Mouse (Mus musculus) hindbrain, embryonic 11.5 days (tissue): ENCODE measurements at regions not wholly inside any gene's neighbourhood (a gene's known extent, or its start where the extent isn't known, plus 50 kb on each side); places are given as distances from the start of the nearest gene placed in this dataset.
A peak's percentile ranks its signal among the peaks of the same experiment; 100 is the strongest.
"Not testable (repeated sequence)": the region's sequence is repeated elsewhere in the genome, so short reads cannot be mapped to it uniquely, and the experiment has no call there.

Experiments used
- ATAC-seq: fragments of 200-750 bp; cut with Nextera tagmentation; 2 replicates; pipeline ENCODE4 v1.8.0; 2017; ENCODE audit warnings: mild to moderate bottlenecking, moderate TSS enrichment, moderate library complexity; ENCODE audit not compliant: low FRiP score
- DNase-seq: peaks from one replicate; pipeline ENCODE4 v3.0.0-alpha.2; 2015; ENCODE audit warnings: low spot score
- H3K27ac ChIP-seq: fragments of 300-500 bp; sonication (generic); 2 replicates; pipeline ENCODE4 v1.5.1; 2014; ENCODE audit warnings: mild to moderate bottlenecking, low read depth, low read length
- H3K27me3 ChIP-seq: fragments of 300-500 bp; sonication (generic); 2 replicates; pipeline ENCODE4 v1.6.1; 2014; ENCODE audit warnings: mild to moderate bottlenecking, low read length, moderate library complexity, mixed read lengths; ENCODE audit not compliant: control insufficient read depth, insufficient read depth
- H3K36me3 ChIP-seq: fragments of 300-500 bp; sonication (generic); 2 replicates; pipeline ENCODE4 v1.6.1; 2014; ENCODE audit warnings: mild to moderate bottlenecking, low read length, moderate library complexity, mixed read lengths; ENCODE audit not compliant: control insufficient read depth, insufficient read depth
- H3K4me1 ChIP-seq: fragments of 300-500 bp; sonication (generic); replicated peaks from 2 replicates; pipeline ENCODE4 v1.6.1; 2014; ENCODE audit warnings: low read length, mixed read lengths; ENCODE audit not compliant: control insufficient read depth, insufficient read depth
- H3K4me2 ChIP-seq: fragments of 300-500 bp; sonication (generic); replicated peaks from 2 replicates; pipeline ENCODE4 v1.6.1; 2014; ENCODE audit warnings: mild to moderate bottlenecking, low read depth, low read length
- H3K4me3 ChIP-seq: fragments of 300-500 bp; sonication (generic); 2 replicates; pipeline ENCODE4 v1.5.1; 2014; ENCODE audit warnings: low read depth, low read length
- H3K9ac ChIP-seq: fragments of 300-500 bp; sonication (generic); 2 replicates; pipeline ENCODE4 v1.6.1; 2014; ENCODE audit warnings: low read depth, low read length
- H3K9me3 ChIP-seq: fragments of 300-500 bp; sonication (generic); 2 replicates; pipeline ENCODE4 v1.6.1; 2016; ENCODE audit warnings: low read length; ENCODE audit not compliant: control insufficient read depth
- WGBS: fragments of 180-500 bp; shearing (Covaris S2); extraction: QIAGEN DNeasy Blood & Tissue Kit; methylation state at CpG from one replicate; pipeline ENCODE4 v1.1.7; 2014; 5-methylcytosine and 5-hydroxymethylcytosine counted together

DNA sequence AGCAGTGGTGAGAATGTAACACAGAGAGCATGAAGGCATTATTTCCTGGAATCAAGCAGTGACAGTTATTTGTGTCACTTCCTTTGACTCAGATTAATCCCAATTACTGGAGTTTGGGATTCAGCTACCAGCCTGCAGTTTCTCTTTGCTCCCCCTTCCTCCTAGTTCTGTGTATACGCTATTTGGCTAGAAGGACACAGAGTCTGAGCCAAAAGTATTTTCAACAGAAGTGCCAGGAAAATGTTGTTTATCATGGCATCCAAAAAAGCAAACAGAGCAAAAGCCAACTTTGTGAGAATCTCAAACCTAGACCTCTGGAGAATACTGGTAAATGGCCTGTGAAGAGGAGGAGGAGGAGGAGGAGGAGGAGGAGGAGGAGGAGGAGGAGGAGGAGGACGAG, 600.4 kb downstream of the Crisp4 start:
- 86% methylated on average over 1 of the region's 2 CpGs for WGBS

GRCm38 (mm10) chr1:17538160-17538559, 607.5 kb downstream of the Crisp4 start:
- DNase-seq (no peak), ATAC-seq (no peak)
- Histone ChIP-seq H3K4me3 (no peak overlapping the region), H3K4me2 (no peak overlapping the region), H3K27ac (no peak overlapping the region), H3K36me3 (no peaks in the 10 kb centered on the region), H3K4me1 (no peaks in the 10 kb centered on the region), H3K9ac (no peak overlapping the region), H3K9me3 (no peaks in the 10 kb centered on the region), H3K27me3 (no peaks in the 10 kb centered on the region)

More for the DNA sequence above, 600.4 kb downstream of the Crisp4 start:
- H3K4me2 ChIP-seq = no peak overlapping the region
- H3K4me1 ChIP-seq = no peaks in the 10 kb centered on the region
- ATAC-seq = no peak
- no peak overlapping the region for H3K27ac ChIP-seq
- no peaks in the 10 kb centered on the region for H3K27me3 ChIP-seq
- H3K9me3 ChIP-seq = no peaks in the 10 kb centered on the region
- H3K9ac ChIP-seq = no peak overlapping the region
- H3K4me3 ChIP-seq = no peak overlapping the region
- no peaks in the 10 kb centered on the region for H3K36me3 ChIP-seq
- no peak for DNase-seq

GRCm38 (mm10) chr1:17531291-17531690, 614.4 kb downstream of the Crisp4 start:
- not testable (repeated sequence) for H3K36me3 ChIP-seq, H3K4me1 ChIP-seq, ATAC-seq, H3K4me2 ChIP-seq, H3K9me3 ChIP-seq, DNase-seq, H3K9ac ChIP-seq, H3K4me3 ChIP-seq, H3K27ac ChIP-seq, H3K27me3 ChIP-seq

DNA sequence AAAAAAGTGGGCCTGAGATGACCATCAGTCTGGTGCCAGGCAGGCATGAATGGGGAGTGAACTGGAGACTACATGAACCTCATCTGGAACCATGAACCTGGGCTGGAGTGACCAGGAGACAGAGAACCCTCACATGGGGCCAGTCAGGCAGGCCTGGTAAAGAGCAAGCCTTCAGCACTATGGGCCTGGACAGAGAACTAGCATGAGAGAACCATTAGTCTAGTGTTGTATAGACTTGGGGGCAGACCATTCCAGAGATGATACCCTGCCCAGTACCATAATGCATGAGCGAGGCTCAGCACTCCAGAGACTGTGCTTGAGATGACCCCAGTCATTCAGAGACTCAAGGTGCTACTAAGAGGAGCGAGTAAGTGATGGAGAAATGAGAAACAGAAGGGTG, 625.6 kb downstream of the Crisp4 start:
- Histone ChIP-seq H3K27ac (no peak overlapping the region), H3K9ac (no peak overlapping the region), H3K27me3 (no peaks in the 10 kb centered on the region), H3K4me3 (no peak overlapping the region), H3K4me2 (no peak overlapping the region), H3K36me3 (no peaks in the 10 kb centered on the region), H3K4me1 (no peaks in the 10 kb centered on the region), H3K9me3 (no peaks in the 10 kb centered on the region)
- DNase-seq (no peak), ATAC-seq (0 out of 2 replicates have a peak, but pooled peaks have one; percentile 33)
- 79% methylated on average over 2 of the region's 2 CpGs for WGBS

- no peak overlapping the region for H3K4me3 ChIP-seq
- ATAC-seq (no peak), DNase-seq (peak; percentile 1)
- WGBS = 80% methylated on average over 6 of the region's 6 CpGs
- no peaks in the 10 kb centered on the region for H3K36me3 ChIP-seq
- H3K9ac ChIP-seq = no peak overlapping the region
- no peak overlapping the region for H3K4me2 ChIP-seq
- no peaks in the 10 kb centered on the region for H3K27me3 ChIP-seq
- H3K27ac ChIP-seq = no peak overlapping the region
- H3K4me1 ChIP-seq = no peaks in the 10 kb centered on the region
- H3K9me3 ChIP-seq = no peaks in the 10 kb centered on the region
These were observed 639.3 kb downstream of the Crisp4 start for GRCm38 (mm10) chr1:17506125-17507112.

- Histone ChIP-seq H3K27ac (no peak overlapping the region), H3K9me3 (no peaks in the 10 kb centered on the region), H3K9ac (no peak overlapping the region), H3K27me3 (no peaks in the 10 kb centered on the region), H3K4me3 (no peak overlapping the region), H3K4me1 (no peaks in the 10 kb centered on the region), H3K4me2 (no peak overlapping the region), H3K36me3 (no peaks in the 10 kb centered on the region)
- 76% methylated on average over 3 of the region's 3 CpGs for WGBS
- no peak for ATAC-seq
- DNase-seq = no peak
These were observed 652.1 kb downstream of the Crisp4 start for GRCm38 (mm10) chr1:17493596-17493995.

DNA sequence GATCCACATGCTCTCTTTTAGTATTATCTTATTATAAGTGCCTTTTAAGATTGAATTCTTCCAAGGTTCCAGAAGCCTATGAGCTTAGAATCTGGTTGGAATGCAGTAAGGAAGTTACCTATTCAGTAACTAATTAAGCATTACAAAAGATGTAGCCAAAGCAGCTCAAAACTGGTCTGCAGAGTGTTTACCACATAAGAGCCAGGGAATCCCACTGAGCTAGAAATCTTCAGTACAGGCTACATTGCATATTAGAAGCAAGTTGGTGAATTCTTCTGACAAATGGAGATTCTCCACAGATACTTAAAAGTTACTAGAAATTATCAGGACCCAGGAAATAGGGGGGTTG, 655.9 kb downstream of the Crisp4 start:
- not testable (repeated sequence) for ATAC-seq, H3K9me3 ChIP-seq, H3K27ac ChIP-seq, DNase-seq, H3K9ac ChIP-seq, H3K36me3 ChIP-seq, H3K4me1 ChIP-seq, H3K4me2 ChIP-seq, H3K27me3 ChIP-seq, H3K4me3 ChIP-seq

DNA sequence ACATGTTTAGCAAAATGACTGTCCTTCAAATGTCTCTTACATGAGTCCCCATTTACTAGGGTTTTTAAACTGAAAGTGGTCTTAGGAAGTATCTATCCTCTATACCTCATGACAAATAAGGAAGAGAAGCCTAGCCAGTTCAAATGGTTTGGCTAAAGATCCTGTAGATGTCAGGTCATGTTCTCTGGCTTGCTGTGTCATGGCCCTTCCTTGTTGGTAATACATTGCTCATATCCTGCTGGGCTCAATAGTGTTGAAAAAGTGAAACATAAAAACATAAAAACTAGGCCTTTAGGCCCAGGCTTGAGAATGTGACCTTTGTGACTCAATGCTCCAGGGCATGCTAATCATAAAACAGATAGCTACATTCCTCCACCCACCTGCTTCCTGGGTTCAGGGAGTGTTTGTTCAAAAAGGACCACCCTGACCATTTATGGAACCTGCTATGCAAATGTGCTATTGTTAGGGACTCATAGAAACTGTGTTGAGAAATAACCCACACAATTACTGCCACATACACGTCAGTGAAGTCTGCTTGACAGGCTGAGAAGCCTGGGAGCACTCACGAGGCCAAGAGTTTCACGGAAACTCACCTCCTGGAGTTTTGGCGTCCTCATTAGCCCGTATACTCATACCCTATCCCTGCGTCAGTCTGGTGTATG, 656.4 kb downstream of the Crisp4 start:
- not testable (repeated sequence) for DNase-seq, H3K9ac ChIP-seq, H3K27me3 ChIP-seq, H3K4me1 ChIP-seq, H3K27ac ChIP-seq, ATAC-seq, H3K4me2 ChIP-seq, H3K9me3 ChIP-seq, H3K36me3 ChIP-seq, H3K4me3 ChIP-seq
- 85% methylated on average over 6 of the region's 6 CpGs for WGBS
